Mouse (Mus musculus): ENCODE data around the gene Reln. TPM values are rescaled to one million over a fixed set of nuclear protein-coding genes. Genes with fewer than 3 reads are reported as not detected.

Gene Reln
- polyA plus RNA-seq, 2 experiments from 2014 or later, result 0.46 TPM; not detected in 1

DNA sequence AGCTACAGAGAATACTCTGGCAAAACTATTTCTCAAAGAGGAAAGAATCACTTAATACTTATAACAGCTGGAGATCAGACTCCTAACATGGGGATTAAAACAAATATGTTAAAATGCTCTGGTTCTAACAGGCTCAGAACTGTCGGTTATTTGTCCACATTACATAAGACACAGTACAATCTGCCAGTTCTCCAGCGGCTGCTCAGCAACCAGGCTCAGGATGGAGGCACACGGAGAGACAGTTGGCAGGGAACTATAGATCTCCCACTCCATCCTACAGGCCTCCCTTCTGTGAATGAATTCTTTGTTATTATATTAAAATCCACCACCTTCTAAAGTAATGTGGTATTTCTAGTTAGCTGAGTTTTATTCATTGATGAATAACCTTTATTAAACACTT lies 37.4 kb downstream of the Reln start:
- ATAC-seq, result no peak

DNA sequence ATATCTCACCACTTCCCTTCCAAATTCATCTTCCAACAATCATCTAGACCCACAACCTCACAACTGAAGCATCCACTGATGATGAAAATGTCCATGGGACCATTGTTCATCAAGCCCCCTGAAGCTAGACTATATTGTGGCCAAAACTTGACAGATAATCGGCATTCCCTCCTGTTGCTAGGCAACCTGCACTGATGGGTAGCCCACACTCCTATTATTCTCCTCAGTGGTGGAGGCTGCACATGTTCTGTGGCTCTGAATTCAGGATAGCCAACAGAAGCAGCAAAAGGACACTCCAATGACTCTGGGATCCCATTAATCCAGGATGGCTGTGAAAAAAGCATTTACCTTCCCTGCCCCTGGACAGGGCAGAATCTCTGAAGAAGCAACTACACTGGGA lies 40.8 kb downstream of the Reln start:
- no peak for ATAC-seq

DNA sequence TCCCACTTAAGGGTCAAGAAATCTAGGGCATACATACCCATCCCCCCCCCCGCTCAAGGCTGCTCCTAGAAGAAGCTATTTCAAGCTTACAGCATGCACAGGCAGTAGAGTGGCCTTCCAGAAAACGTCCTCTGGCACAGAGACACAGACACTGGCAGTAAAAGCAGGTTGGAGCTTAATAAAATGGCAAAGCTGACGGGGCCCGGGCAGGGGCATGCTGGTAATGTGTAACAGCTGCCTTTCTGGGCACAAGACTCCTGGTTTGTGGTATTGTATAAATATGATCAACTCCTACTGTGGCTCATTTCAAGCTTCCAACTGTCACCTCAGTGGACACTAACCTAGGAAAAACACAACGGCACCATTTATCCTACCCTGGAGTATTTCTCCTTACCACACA lies 42.2 kb downstream of the Reln start:
- ATAC-seq, result no peak

DNA sequence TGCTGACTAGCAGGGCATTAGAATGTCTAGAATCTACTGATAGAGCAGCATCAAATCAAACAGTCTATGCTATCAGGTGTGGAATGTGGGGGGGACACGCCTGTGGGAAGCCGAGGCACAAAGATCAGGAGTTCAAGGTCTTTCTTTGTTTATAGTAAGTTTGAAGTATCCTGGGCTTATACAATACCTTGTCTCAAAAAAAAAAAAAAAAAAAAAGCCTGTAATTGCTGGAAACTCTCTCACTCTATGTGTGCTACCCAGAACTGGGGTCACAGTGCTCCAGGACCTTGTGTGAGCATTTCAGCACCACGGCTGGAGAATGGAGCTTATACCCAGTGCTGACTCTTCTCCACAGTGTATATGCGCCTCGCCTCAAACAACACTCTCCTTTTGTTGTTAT lies 43.7 kb downstream of the Reln start:
- no peak for ATAC-seq

DNA sequence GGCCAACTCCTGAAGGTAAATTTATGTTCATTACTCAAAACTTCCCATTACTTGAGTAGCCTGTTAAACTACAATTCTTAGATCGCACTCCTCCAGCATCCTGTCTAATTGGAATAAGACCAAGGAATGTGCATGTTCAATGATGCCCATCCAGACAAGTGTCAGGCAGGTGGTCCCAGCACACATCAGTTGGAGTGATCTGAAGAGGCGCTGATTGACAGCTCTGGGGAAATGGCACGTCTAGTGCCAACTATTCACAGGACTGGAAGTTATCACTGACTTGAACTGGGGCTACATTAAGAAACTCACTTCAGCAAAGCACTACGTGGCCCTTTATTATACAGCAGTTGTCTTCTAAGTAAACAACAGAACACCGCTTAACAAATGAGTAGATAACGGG lies 44.5 kb downstream of the Reln start:
- no peak for ATAC-seq

DNA sequence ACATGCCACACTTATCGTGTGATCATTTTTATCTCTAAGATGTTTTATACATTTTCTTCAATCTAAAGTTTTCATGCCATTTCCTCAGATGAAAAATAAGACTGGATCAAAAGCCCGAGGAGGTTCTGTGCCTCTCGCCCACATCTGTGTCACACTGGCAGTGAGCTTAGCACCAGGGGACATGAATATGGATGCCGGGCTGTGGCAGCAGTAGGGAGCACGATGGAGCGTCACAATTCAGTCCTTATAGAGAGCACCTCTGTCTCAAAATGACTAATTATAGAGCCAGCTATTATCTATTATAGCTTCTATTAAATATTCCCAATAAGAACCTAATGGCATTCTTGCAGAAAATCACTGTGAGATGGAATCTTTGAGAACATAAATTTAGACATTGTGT lies 49.3 kb downstream of the Reln start:
- ATAC-seq, result no peak

DNA sequence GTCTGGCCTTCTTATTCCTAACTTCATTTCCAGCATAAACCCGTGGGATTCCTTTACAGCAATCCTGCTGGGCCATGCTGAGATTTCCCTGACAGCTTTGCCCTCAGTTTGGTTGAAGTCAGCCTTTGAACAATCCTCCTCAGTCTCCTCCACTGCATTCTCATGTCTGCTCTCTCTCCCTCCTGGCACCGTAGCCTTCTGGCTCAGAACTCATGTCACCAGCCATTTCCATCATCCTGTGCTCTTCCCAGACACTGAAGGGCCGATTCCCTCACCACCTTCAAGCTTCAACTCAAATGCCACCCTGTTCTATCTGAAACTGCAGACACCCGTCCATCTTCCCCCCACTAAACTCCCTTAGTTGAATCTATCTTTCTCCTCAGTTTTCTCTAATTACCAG lies 53.1 kb downstream of the Reln start:
- ATAC-seq, result no peak

DNA sequence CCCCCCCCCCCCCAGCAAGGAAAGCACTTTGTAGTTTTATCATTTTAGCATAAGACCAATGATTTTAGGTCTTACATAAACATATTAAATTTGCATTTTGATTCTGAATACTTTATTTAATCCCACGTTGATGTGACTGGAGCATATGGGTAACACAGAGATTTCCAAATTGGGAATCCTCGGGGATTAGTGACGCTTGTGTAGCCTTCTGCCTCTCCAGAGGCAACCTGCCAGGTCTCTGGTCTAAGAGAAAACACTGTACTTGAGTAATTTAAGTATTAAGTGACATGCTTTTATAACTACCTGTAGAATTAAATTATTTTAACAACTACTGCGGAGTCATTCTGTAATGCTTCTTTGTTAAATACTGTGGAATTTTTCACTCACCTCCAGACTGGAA lies 59.1 kb downstream of the Reln start:
- ATAC-seq, result no peak

DNA sequence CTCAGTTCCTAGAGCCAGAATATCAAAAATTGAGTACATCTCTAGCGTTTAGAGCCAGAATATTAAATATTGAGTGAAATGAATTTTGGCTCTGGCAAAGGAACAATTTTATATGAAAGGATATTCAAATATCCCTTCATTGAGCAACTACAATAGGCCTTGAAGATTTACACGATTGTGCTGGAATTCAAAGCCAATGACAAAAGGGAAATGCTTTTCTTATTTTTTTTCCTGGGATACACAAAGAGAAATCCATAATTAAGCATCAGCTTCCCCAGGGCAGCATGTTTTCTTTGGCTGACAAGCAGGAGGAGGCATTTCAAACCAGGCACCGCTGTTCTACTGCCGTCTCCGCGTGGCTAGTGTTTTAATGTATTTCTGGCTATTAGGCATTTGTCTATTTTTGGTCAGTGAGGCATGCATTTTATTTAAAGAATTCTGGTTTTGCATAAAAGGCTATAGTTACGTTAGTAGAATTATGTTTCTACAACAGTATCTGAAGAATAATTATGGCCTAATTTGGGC lies 62.3 kb downstream of the Reln start:
- ATAC-seq, result no peak

DNA sequence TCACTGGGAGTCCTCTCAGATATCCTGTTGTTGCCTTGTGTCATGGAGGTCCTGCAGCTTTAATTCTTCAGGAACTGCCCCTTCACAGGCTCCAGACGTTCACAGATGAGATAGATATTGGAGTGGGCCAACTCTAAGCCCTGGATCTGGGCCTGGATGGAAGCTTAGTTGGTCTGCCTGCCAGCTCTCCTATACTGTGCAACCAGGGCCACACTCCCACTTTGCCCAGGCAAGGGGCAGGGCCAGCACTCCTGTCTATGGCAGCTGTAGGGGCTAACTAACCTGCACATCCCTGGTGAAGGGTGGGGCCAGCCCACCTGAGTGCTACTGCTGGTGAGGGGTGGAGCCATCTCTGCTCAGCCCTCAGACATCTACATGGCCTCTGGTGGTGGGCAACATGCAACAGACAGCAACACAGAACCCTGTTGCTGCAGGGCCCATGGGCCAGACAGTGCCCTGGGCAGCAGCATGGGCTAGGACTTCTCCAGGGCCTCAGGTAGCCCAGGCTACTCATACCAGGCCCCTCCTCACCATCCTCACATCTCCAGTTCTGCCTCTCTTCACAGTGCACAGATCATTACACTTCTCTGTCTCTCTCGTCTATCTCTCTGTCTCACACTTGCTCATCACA lies 63.9 kb downstream of the Reln start:
- ATAC-seq, result no peak

DNA sequence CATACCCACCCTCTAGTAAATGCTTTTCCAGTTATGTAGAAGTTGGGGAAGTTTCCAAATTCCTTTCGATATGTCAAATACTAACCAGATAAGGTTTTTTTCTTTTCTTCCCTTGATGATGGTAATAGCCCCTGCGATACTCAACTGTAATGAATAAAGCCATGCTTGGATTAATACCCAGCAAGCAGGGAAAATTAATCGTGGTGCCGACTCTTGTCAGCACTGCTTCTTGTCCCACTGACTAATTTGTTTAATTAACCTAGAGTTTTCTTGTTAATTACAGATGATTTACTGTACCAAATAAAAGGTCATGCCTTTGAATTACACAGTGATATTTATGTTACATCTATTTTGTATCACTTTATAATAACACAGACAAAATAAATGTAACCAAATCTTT lies 65.3 kb downstream of the Reln start:
- ATAC-seq, result no peak

DNA sequence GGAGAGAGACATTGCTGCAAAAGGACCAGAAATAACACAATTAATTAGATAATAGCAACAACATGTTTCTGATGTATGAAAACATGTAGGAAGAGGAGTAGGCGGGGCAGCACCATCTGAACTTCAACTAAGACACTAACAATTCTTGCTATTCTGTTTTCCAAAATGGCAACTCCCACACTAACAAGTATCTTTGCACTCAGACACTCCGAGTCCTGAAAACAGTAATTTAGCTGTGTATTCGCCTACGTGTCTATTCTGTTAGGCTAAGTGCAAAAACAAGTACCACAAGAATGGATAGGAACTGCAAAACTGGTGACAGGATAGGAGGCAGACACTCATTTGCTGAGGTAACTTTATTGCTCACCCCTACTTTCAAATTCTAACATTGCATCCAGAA lies 70.4 kb downstream of the Reln start:
- ATAC-seq, result no peak

DNA sequence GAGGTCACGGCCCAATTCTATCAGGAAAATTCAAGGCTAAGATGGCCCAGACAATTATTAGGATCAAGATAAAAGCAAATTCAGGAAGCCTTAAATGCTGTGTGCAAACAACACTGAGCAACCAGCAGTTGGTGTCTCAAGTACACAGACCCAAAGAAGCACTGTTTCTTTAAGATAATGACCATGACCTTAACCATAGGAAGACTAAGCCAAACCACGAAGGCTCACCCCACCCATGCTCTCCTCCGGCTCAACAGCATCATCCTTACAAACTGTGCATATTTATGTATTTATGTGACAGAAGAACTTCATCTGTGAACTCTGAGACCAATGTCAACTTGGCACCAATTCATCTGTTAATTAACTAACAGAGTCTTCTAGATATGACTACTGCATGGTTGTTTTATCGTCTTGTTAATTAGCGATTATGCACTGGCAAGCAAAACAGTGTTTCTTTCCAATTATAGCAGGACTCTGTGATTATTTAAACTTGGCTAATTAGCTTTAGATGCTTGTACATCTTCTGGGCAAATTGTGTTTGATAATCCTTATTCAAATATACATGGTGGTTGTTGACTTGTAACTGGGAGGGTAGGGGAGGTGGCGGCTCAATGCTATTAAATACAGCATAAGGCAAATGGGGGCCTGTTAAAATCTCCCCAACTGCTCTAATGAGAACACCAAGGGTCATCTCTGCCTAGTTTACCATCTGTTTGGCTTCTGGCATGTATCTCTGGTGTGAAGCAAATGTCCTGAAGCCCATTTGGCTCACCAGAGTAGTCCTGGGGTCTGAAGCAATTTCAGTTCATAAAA lies 77.8 kb downstream of the Reln start:
- ATAC-seq, result no peak

DNA sequence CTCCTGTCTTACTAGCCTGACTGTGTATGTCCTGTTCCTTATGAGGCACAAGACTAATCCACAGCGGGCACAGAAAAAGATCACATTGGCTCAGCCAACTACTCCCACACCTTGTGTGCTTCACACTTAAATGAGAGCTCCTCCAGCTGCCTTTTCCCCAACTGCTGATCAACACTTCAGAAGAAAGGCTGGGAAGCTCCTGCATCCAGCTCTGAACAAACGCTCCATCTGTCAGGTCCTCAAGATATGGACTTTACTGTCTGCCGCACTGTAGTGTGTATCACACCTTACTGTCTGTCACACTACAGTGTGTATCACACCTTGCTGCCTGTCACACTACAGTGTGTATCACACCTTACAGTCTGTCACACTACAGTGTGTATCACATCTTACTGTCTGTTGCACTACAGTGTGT lies 82.1 kb downstream of the Reln start:
- ATAC-seq, result no peak

DNA sequence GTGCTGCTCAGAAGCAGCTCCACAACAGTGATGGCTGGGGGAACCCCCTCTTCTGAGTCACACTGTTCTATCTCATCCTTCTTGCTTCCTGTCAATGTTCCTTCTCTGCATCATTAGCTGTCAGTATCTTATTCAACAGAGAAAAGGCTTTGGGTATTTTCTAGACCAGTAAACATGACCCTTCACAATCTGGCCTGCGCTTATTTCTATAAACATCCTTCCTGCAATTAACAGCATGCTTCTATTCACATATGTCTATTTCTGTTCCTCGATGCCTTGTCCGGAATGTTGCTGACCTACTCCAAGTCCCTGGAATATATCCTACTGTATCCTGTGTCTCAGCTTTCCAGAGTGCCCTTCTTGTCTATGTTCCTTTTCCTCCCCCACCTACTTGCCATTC lies 89.2 kb downstream of the Reln start:
- ATAC-seq, result no peak

DNA sequence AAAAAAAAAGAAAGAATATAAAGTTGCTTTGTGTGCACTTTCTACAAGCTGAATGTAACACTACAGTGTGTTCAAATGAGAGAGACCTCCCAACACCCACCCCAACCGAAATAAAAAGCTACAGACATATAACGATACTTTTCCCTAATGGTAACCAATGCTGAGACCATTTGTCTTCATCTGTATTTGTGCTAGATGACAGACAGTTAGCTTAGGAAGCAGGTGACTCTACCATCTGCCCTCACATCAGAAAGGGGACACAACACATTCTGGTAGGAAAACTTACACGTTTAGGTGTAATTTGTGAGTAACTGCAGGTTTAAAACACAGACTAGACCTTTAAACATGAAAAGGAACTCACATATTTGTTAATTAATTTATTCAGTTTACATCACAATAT lies 90.6 kb downstream of the Reln start:
- ATAC-seq, result no peak

DNA sequence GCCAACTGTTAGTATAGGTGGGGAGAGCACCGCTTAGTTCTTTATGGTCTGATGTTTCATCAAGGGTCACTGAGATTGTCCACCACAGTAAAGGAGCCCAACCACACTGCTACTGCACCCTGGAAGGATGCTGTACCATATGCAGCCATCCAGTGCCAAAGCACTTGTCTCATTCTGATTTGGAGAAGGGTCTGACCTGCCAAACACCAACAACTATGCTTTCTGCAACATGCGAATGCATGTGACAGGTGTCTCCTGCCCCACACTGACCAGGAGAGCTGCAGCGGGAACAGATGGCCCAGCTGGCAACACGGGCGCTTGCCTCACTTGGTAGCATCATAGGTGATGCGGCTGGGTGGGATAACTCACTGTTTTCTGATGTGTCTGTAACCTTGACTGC lies 91.2 kb downstream of the Reln start:
- no peak for ATAC-seq

DNA sequence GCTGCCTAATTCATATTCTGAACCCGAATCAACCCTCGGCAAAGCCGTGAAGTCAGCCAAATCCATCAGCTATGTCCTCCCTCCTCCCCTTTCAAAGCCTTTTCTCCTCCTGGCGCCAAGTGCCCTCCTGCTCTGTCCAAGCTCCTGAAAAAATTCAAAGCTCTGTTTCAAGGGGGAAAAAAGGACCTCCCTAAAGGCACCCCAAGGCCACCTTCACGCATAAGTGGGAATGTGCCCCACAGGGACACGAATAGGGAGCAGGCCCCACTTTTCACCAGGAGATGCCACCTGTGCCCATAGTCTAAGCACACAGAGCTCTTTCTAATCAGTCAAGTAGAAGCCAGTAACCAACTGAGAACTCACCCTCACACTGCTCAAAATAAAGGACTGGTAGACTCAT lies 96.7 kb downstream of the Reln start:
- ATAC-seq, result no peak

DNA sequence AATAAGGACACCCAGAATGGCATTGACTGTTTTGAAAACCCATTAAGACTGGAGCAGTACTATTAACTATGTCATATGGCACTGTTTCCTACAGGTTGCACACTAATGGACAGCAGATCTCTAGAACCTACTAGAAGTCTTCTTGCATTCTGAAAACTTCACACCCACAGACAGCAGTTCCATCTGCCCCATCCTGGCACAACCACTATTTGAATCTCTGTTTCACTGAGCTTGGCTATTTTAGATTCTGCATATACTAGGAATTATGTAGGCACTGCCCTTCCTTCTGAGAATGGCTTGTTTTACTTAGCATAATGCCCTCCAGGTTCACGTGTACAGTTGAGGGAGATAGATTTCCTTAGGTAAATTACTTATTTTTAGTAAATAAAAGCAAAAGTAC lies 99.4 kb downstream of the Reln start:
- no peak for ATAC-seq

DNA sequence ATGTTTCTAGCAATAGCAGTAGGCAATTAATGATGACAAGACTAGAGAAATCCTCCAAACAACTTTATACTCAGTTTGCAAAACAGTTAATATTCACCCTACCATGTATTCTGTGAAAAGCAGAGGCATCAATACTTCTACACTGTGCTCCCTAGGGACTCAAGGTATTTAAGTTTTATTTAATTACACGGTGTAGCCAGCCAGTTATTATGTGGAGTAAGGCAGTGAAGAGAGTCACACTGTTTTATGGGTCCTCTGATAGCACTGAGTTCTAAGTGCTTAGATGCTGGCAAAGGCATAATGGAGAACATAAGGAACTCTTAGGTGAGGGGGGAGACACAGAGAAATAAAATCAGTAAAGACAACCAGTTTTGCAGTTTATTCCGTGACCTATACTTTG lies 101.0 kb downstream of the Reln start:
- ATAC-seq, result no peak

DNA sequence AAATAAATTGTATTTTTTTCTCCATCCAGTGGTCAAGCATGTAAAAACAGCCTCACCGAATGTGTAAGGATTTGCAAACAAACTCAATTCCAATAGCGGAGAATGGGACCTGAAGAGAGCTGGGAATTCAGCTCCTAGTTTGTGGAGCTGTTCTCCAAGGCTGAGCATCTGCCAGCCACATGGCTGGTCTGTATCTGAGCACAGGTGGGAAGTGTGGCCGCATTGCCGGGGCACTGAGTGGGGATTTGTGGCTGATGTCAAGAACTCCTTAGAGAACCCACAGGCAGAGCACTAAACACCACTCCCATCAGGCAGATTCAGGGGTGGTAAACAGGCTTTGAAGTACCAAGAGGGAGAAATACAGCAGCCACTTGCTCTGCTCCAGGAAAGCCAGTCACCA lies 102.9 kb downstream of the Reln start:
- ATAC-seq, result no peak

DNA sequence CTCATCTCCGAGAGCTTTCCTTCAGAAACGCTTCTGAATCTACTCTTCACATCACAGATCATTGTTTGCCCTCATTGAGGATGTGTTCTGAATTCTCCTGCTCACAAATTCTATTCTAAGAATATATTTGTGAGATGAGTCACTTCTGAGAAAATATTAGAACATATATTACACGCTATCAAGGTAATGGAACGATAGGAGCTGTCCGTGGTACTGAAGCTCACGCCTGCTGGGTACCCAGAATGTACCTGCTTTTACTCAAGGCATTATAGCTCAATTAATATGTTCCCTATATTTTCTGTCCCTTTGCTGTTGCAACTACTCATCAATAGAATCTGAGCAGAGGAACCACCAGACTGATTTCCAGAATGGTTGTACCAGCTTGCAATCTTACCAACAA lies 107.7 kb downstream of the Reln start:
- ATAC-seq, result no peak

DNA sequence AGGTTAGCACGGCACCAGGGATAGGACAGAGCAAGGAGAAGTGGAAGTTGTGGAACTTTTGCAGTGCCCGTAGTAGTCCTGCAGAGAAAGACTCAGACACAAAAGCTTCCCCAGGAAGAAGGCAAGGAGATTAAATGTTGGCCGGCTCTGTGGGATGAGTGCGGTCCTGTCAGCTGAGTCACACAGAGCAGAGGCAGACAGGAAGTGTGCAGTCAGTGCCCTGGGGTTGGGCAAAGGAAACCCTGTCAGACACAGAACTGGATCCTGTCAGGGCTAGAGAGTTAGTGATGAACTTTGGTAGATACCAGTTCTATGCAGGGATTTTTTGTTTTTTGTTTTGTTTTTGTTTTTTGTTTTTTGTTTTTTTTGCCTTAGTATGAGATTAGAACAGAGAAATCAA lies 120.0 kb downstream of the Reln start:
- ATAC-seq, result no peak

DNA sequence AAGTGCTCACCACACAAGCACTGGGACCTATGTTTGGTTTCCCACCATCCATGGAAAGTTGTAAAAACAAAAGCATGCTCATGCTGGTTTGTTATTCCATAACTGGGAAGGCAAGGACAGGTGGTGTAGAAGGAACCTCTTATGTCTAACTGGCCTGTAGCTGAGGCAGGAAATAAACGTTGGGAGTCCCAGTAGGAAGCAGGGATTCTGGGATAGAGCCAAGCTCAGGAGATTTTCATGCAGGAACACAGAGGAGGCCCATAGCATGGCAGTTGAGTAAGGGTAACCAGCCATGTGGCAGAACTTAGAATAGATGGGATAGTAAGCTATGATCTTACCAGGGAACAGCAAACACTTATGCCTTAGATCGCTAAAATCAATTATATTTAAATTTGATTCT lies 120.6 kb downstream of the Reln start:
- ATAC-seq, result no peak
